Mouse (Mus musculus): ENCODE measurements around the gene Cnksr3.

DNA sequence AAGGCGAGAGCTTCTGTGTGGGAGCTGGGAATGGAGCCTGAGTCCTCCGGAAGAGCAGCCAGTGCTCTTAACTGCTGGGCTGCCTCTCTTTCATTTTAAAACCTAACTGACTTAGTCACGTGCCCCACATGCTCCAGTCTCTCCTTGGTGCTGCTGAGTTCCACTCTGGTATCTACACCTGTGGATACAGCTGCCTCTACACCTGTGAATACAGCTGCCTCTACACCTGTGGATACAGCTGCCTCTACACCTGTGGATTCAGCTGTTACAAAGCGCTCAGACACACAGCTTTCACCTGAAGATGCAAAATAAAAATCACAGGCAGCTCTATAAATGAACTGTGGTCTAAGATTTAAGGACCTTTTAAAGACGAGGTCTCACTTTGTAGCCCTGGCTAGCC is 79.0 kb downstream of the Cnksr3 start:
- TF ChIP-seq CTCF (conservative IDR thresholded peaks at IDR 0.05; ENCODE audit: low read length): no peak
- TF ChIP-seq NANOG (IDR thresholded peaks at IDR 0.05; ENCODE audit: borderline replicate concordance, low read length): no peak
- no peak for TF ChIP-seq POU5F1 (IDR thresholded peaks at IDR 0.05; ENCODE audit: borderline replicate concordance, low read length)
